Mouse (Mus musculus): ENCODE results near the gene Ahdc1.

DNA sequence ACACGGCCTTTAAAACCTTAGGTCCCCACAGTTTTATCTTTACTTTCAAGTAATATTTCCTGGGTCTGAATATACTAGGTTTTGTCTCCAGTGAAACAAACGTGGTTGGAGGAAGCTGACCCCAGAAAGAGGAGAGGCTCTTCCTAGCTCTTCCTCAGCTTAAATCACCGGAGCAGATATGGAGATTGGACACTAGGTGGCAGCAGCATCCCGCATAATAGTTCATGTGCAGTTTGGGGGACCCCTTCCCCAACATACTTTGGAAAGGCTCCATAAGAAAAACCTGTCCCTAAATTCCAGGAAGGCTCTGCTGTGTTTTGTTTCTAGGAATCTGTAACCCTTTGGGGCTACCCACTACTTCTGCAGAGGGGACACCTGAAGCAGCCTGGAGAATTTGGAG lies 1.9 kb upstream of the Ahdc1 start:
- no peak for TF ChIP-seq MAX (IDR thresholded peaks at IDR 0.05; ENCODE audit: low read length)
- no peak for TF ChIP-seq POLR2AphosphoS2 (IDR thresholded peaks at IDR 0.05; ENCODE audit: low read length)
- no peak for TF ChIP-seq POLR2A (IDR thresholded peaks at IDR 0.05; ENCODE audit: control insufficient read depth in 1 of 2, insufficient read depth in 1 of 2, low read depth in 1 of 2, low read length in 2 of 2, poor library complexity in 1 of 2)
- peak; percentile 83 for TF ChIP-seq SMC3 (IDR thresholded peaks at IDR 0.05; ENCODE audit: low read depth, low read length)
- TF ChIP-seq ZC3H11A (IDR thresholded peaks at IDR 0.05; ENCODE audit: low read depth, low read length) = peak; percentile 72
- no peak for TF ChIP-seq HCFC1 (IDR thresholded peaks at IDR 0.05; ENCODE audit: low read depth, low read length)
- no peak for TF ChIP-seq BHLHE40 (IDR thresholded peaks at IDR 0.05; ENCODE audit: borderline replicate concordance, low read depth, low read length)
- TF ChIP-seq CTCF (IDR thresholded peaks at IDR 0.05 in 2 of 3, conservative IDR thresholded peaks at IDR 0.05 in 1 of 3; ENCODE audit: control insufficient read depth in 1 of 3, insufficient read depth in 1 of 3, low read depth in 2 of 3, low read length in 3 of 3, poor library complexity in 1 of 3, severe bottlenecking in 1 of 3) = peak; percentile 71 to 97 (median 83)
- TF ChIP-seq MEF2A (IDR thresholded peaks at IDR 0.05; ENCODE audit: extremely low read depth, insufficient replicate concordance, low read depth, low read length, poor library complexity, severe bottlenecking) = no peak

Data from MEL (cell line).